In genomic region chr3:137541666-137542065, GRCm38 (mm10) we compare ENCODE assay signal across 24 mouse cellular contexts.
"Had no signal": no experiment of that assay in that cellular context is flagged by ENCODE, and none has a peak within 500 bp of the region (broad histone marks: within the 10 kb centered on the region; RNA-seq: fewer than 3 reads in every experiment).

No protein-coding gene starts in this region.

- H3K27ac ChIP-seq: heart, embryonic 10.5 days; hindbrain, embryonic 10.5 days; hindbrain, embryonic 12.5 days; hindbrain, embryonic 14.5 days; intestine, embryonic 15.5 days; layer of hippocampus, adult 2 months; left cerebral cortex, adult 2 months; limb, embryonic 13.5 days; limb, embryonic 15.5 days; liver, embryonic 12.5 days; liver, embryonic 14.5 days had no signal

- ATAC-seq: hindbrain, embryonic 16.5 days; inflammation-experienced regulatory T-cells, adult 6 months; intestine, embryonic 15.5 days; intestine, postnatal 0 days; liver, embryonic 12.5 days had no signal

- H3K4me1 ChIP-seq: heart, embryonic 10.5 days; heart, embryonic 12.5 days; hindbrain, embryonic 10.5 days; hindbrain, embryonic 12.5 days; intestine, embryonic 15.5 days; limb, embryonic 13.5 days; limb, embryonic 15.5 days; liver, embryonic 12.5 days had no signal

- H3K27me3 ChIP-seq: heart, embryonic 12.5 days; intestine, embryonic 15.5 days; liver, embryonic 12.5 days had no signal

- H3K9ac ChIP-seq: heart, embryonic 12.5 days; hindbrain, embryonic 12.5 days; hindbrain, embryonic 14.5 days; intestine, embryonic 15.5 days; limb, embryonic 13.5 days; limb, embryonic 15.5 days; liver, embryonic 12.5 days; liver, embryonic 14.5 days had no signal

- H3K4me3 ChIP-seq: heart, embryonic 10.5 days; heart, embryonic 12.5 days; hindbrain, embryonic 10.5 days; hindbrain, embryonic 12.5 days; intestine, embryonic 15.5 days; layer of hippocampus, adult 2 months; left cerebral cortex, adult 2 months; limb, embryonic 13.5 days; limb, embryonic 15.5 days; liver, embryonic 12.5 days had no signal

- DNase-seq: heart, adult 18-20 months; heart, postnatal 10 days; heart, postnatal 4 days; kidney, adult 18-20 months; kidney, adult 8-10 months; kidney, postnatal 10 days; kidney, postnatal 25 days; kidney, postnatal 4 days; left cerebral cortex, postnatal 4 days had no signal

- H3K36me3 ChIP-seq: heart, embryonic 10.5 days; heart, embryonic 12.5 days; hindbrain, embryonic 10.5 days; hindbrain, embryonic 12.5 days; intestine, embryonic 15.5 days; limb, embryonic 13.5 days; limb, embryonic 15.5 days; liver, embryonic 12.5 days had no signal

- H3K4me2 ChIP-seq: heart, embryonic 12.5 days; hindbrain, embryonic 12.5 days; hindbrain, embryonic 14.5 days; intestine, embryonic 15.5 days; limb, embryonic 13.5 days; limb, embryonic 15.5 days; liver, embryonic 12.5 days had no signal

- H3K9me3 ChIP-seq: heart, embryonic 10.5 days; heart, embryonic 12.5 days; hindbrain, embryonic 10.5 days; hindbrain, embryonic 12.5 days; intestine, embryonic 15.5 days; limb, embryonic 13.5 days; limb, embryonic 15.5 days; liver, embryonic 12.5 days had no signal
